Mouse (Mus musculus) brain, embryonic 14.5 days (tissue): ENCODE measurements at regions not wholly inside any gene's neighbourhood (a gene's known extent, or its start where the extent isn't known, plus 50 kb on each side); places are given as distances from the start of the nearest gene placed in this dataset.

Experiments
- DNase-seq: peaks from one replicate; pipeline ENCODE4 v3.0.0-alpha.2; 2011; ENCODE audit warnings: low read depth
- CTCF ChIP-seq: fragments of 200-500 bp; IDR thresholded peaks from 2 replicates; pipeline ENCODE4 v1.5.1; 2012; ENCODE audit warnings: inconsistent platforms, mild to moderate bottlenecking, moderate library complexity, borderline replicate concordance; ENCODE audit not compliant: insufficient read depth, insufficient read length; ENCODE audit errors: extremely low read depth
- POLR2A ChIP-seq: fragments of 200-500 bp; IDR thresholded peaks from 2 replicates; pipeline ENCODE4 v1.6.1; 2012; ENCODE audit warnings: mild to moderate bottlenecking, inconsistent platforms, borderline replicate concordance; ENCODE audit not compliant: poor library complexity, insufficient read depth, insufficient read length, severe bottlenecking; ENCODE audit errors: extremely low read depth

DNA sequence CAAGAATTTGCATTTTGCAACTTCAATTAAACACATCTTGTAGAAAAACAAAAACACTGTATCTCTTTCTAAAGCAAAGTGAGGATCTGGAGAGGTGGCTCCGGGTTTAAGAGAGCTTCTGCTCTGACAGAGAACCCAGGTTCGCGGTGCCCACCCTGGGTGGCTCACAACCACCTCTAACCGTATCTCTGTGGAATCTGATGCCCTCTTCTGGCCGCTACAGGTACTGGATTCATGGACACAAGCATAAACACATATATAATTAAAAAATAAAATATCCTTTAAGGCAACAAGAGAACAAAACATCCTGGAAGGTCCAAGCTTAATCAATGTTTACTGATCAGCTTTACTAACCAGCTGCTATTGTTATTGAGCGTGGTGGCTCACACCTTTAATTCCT lies 124.3 kb upstream of the Dock1 start:
- TF ChIP-seq CTCF, result 0 out of 2 replicates have a peak, but pooled peaks have one; percentile 12
- TF ChIP-seq POLR2A, result no peak
- no peak for DNase-seq

DNA sequence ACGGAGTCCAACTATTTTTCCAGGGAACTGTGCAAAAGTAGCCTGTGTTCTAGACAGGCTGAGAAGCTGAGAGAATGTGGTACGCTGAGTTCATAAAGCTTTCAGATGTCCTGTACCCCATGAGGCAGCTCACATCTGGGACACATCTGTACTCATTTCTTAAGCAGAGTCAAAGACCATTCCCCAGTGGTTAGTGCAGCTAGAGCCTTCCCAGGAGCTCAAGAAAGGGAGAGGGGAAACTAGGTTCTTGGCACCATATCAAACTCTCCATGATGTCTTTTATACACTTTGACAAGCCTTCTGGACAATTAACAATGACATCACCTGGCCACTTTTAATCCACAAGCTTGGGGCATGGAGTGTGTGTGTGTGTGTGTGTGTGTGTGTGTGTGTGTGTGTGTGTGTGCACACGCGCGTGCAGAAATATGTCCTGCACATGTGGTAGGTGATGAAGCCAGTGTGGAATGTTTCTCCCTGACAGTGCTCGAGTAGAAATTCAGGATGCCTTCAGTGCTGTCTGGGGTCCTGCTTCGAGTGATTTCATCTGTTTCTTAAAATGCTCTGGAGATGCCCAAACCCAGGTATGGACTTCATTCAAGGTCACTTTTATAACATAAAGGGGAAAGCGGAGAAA lies 121.1 kb upstream of the Dock1 start:
- TF ChIP-seq POLR2A (no peak), CTCF (no peak)
- DNase-seq, result peak; percentile 53

DNA sequence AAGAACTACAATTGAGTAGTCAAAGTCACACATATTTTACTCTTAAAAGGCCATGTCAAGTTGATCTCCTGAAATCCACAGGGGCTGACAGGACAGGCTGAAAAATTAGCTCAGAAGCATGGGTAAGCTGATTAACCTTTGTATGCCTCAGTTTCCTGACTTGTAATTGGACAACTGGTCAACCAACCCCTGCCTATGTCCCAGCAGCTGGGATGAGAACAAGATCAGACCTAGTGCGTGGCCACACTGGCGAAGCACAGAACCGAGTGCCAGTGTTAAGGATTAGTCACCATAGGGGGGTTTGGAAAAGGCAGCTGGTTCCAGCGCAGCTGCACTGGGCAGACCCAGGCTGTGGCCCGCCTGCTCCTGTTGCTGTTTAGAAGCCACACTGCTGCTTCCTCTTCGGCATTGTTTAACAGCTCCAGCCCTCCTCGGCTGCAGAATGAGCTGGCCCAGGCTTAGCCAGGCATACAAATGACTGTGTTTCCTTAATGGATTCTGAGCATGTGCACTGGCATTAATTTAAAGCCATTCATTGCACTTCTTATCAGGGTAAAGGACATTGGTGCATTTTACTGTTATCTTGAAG lies 120.1 kb upstream of the Dock1 start:
- TF ChIP-seq CTCF, result no peak
- peak; percentile 88 for DNase-seq

DNA sequence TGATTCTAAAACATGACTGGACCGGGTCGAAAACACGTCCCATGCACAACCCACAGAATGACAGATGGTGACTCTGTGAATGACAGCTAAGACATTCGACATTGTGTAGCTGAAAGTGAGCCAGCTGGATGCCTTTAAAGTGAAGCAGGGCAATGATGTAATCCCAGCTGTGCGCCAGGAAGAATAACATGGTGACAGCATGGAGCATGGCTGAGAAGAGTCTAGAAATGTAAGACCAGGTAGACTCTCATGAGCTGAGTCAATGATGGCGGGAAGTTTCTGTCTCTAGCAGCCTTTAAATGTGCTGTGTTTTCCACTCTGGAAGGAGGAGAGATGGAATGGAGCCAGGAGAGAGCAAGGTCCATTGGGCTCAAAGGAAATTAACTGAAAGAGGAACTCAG lies 118.4 kb upstream of the Dock1 start:
- no peak for TF ChIP-seq POLR2A
- TF ChIP-seq CTCF, result no peak

GRCm38 (mm10) chr7:134556061-134556460 lies 114.4 kb upstream of the Dock1 start:
- TF ChIP-seq CTCF, result no peak
- no peak for TF ChIP-seq POLR2A
- no peak for DNase-seq

More for the DNA sequence above, 118.4 kb upstream of the Dock1 start:
- DNase-seq, result peak; percentile 73

- TF ChIP-seq POLR2A, result no peak
- TF ChIP-seq CTCF, result peak; percentile 59; the same call in 1 of the 2 replicates
- peak; percentile 68 for DNase-seq
Measured at GRCm38 (mm10) chr7:134566322-134566721, 104.1 kb upstream of the Dock1 start.

DNA sequence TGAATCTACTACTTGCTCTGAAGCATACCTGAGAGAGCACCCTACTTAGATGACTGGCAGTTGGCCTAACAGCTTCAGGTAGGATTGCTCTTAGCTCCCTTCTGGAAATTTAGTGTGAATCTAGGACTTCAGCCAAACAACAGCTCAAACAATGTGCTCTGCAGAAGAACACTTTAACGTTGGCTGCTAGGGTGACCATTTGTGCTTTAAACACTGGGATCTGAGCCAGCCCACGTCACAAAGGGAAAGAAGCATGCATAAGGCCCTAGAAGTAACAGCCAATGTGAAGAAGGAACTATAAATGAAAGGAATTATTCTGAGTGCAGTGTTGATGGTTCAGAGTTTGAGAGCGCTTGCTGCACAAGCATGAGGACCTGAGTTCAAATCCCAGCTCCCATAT lies 101.2 kb upstream of the Dock1 start:
- TF ChIP-seq CTCF, result no peak

DNA sequence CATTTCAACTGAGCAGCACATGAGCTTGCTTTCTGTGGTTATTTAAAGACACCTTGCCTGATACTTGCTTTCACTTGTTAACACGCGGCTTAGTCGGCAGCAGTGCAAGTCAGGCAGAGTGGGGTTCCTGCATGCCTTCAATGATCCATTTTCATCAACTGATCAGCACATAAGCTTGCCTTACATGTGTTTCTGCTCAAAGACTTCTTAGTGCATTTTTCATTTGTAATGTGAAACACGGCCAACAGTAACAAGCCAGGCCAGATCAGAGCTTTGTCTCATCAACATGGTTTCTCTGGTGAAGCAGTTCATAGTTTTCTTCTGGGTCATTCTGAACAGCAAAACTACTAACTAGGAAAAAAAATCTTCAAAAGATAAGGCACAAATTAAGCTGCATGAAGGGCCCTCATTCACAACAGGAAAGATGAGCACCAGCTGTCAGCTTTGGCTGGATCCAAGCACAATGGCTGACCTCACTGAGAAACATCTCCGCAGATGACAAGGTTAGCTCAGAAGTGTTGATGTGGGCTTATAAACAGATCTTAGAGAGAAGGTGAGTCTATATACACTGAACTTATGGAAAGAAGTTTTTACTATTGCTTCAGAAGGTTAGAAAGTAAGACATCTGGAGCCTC lies 100.2 kb upstream of the Dock1 start:
- DNase-seq, result no peak
- TF ChIP-seq POLR2A (no peak), CTCF (no peak)

More for the DNA sequence above, 101.2 kb upstream of the Dock1 start:
- no peak for DNase-seq

GRCm38 (mm10) chr7:134581746-134582145 lies 88.7 kb upstream of the Dock1 start:
- DNase-seq, result no peak
- TF ChIP-seq CTCF (no peak), POLR2A (no peak)

GRCm38 (mm10) chr7:134585478-134585877 lies 85.0 kb upstream of the Dock1 start:
- no peak for DNase-seq
- no peak for TF ChIP-seq POLR2A

DNA sequence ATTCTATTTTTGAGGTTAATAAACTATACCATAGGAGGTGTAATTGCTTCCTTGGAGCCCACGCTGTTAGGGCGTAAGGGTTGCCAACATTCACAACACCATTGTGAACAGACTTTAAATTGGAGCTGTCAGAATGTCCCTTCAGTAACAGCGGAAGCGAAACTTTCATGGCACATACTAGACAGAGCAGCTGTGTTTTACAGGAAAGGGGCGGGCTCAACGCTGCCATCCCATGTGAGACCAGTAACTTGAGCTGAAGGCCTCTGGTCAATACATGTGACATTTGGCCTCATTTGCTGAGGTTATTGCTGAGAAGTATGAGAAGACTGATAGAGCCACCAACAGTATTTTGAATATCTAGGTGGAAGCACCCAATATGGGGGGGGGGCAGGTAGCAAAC lies 83.5 kb upstream of the Dock1 start:
- DNase-seq, result no peak
- no peak for TF ChIP-seq CTCF
- TF ChIP-seq POLR2A, result no peak

GRCm38 (mm10) chr7:134607886-134608285 lies 62.6 kb upstream of the Dock1 start:
- no peak for TF ChIP-seq CTCF
- no peak for TF ChIP-seq POLR2A
- DNase-seq, result no peak

DNA sequence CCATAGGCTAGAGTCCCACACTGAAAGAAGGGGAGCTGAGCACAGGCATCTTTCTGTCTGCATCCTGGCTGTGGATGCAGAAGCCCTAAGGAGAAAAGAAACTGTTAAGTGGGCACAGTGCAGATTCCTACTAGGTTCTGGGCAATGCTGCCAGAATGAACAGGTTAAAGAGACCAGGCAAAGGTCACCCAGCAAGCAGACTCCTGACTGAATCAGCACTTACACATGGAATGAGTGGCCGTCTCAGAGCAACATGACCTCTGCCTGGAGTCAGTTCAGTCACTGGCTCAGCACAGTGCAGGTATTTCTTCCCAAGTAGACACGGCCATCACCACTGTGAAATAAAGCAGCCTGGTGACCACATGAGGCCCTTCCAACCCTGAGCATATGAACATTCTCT lies 60.3 kb upstream of the Dock1 start:
- no peak for DNase-seq
- no peak for TF ChIP-seq POLR2A
- TF ChIP-seq CTCF, result no peak
